Mouse (Mus musculus) gastrocnemius, adult 2 months (tissue): ENCODE data around the gene Abhd17c. TPM values are rescaled to one million over a fixed set of nuclear protein-coding genes. Genes with fewer than 3 reads are reported as not detected.
"Not testable (repeated sequence)": the region's sequence is repeated elsewhere in the genome, so short reads cannot be mapped to it uniquely, and the experiment has no call there.

Experiments
- DNase-seq: peaks from one replicate; pipeline ENCODE4 v3.0.0; 2022
- H3K27ac ChIP-seq: fragments of 200-600 bp; 2 replicates; pipeline ENCODE4 v1.8.1; 2022; ENCODE audit warnings: mild to moderate bottlenecking
- H3K4me3 ChIP-seq: fragments of 200-600 bp; 2 replicates; pipeline ENCODE4 v1.8.1; 2022; ENCODE audit warnings: mild to moderate bottlenecking, moderate library complexity
- CTCF ChIP-seq: fragments of 200-600 bp; IDR thresholded peaks from 2 replicates; pipeline ENCODE4 v1.8.1; 2022; ENCODE audit warnings: antibody characterized with exemption, mild to moderate bottlenecking, moderate library complexity
- intact Hi-C: fragments of 180-260 bp; cut with DNase I; formaldehyde crosslinking; loops from one replicate; pipeline ENCODE4 v1.15.1; 2025
- long read RNA-seq, 2 experiments: library from polyadenylated mRNA; stranded (forward); transcript quantifications; one replicate each; pipeline ENCODE4 v2.0.0; 2021
- total RNA-seq, 2 experiments: library from RNA; stranded (reverse); gene quantifications; 2 replicates each; pipeline ENCODE4 v1.2.3; 2021

Abhd17c gene
- 1 to 10 TPM; 6.4 to 9.3 TPM for total RNA-seq
- long read RNA-seq, experiment 1, transcript Abhd17c-201 (3 exons, 2,238 nt) = major isoform, 48 of 50 reads
- long read RNA-seq, experiment 1, partial matches to known transcripts = 0 of 50 reads
- long read RNA-seq, experiment 1, other reads (novel, unspliced or antisense) = 2 of 50 reads
- long read RNA-seq, experiment 2, transcript Abhd17c-201 (3 exons, 2,238 nt) = major isoform, 37 of 39 reads
- long read RNA-seq, experiment 2, partial matches to known transcripts = 1 of 39 reads
- long read RNA-seq, experiment 2, other reads (novel, unspliced or antisense) = 1 of 39 reads

DNA sequence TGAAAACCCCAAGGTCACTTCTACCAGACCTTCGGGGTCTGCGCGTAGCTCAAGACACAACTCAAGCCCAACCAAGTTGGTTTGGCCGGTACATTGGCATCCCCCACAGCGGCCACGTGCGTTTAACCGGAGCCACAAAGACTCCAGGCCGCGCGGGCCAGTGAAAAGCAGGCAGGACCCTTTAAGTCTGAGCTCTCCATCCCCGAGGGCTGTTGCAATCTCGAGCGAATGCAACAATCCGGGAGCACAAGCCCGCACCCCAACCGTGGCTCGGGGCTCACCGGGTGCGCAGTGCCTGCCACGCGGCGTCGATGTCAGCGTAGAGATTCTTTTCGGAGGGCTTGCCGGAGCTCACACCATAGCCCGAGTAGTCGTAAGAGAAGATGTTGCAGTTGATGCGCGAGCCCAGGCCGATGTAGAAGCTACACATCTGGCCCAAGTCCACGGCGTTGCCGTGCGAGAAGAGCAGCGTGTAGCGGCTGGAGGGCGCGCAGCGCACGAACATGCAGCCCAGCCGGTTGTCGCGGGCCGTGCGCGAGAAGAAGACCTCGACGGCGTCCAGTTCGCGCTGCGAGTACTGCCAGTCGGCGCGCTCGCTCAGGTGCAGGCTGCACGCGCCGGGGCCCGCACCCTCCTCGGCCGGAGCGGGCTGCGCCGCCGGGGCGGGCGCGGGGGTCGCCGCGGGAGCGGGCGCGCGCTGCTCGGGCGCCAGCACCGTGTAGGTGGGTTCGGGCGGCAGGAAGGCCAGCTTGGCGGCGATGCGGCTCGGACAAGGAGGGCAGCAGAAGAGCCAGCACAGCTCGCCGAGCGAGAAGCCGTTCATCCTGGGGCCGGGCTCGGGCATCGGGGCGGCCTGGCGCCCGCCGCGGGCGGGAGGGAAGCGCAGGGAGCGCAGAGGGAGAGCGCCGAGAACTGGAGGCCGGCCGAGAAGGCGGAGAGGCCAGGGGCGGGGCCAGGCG is at the start of gene Abhd17c:
Abhd17c (minus strand) TSS at position 893 of the 959 bp plus-strand sequence.
- intact Hi-C loops = loop anchor here (5.0 to 10.0 kb wide), 2 partner anchors 64 to 256 kb away; partner anchors contain the start of gene Cemip
- peak within 1 kb of the TSS; percentile 77 for H3K27ac ChIP-seq
- DNase-seq = peak; percentile 63
- H3K4me3 ChIP-seq = peak within 1 kb of the TSS; percentile 94
- TF ChIP-seq CTCF = no peak

DNA sequence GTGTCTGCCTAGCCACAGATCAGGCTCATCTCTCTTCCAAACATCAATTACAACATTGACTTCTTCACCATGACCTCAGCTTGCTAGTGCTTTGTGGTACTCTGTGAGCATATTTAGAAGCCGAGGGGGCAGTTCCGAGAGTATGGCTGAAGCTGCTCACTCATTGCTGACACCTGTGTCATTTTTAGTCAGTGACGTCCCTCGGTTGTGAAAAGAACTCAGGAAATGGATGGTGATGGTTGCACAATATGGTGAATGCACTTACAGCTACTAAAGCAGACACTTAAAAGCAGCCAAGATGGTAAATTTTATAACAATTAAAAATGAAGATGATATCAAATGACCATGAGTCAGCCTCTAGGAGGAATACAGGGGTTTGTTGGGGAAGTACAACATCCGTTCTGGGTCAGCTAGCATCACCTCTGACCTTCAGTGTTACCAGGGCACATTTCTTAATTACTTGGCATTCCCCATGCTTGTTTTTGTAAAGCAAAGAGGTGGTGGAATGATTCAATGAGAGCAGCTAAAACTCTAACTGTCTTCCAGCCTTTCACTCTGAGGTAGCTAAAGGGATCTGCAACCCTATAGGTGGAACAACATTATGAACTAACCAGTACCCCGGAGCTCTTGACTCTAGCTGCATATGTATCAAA is 45.6 kb upstream of the Abhd17c start:
- TF ChIP-seq CTCF = no peak
- Histone ChIP-seq H3K4me3 (no peak overlapping the region), H3K27ac (no peak overlapping the region)
- DNase-seq = no peak
- intact Hi-C loops = no loop called here

DNA sequence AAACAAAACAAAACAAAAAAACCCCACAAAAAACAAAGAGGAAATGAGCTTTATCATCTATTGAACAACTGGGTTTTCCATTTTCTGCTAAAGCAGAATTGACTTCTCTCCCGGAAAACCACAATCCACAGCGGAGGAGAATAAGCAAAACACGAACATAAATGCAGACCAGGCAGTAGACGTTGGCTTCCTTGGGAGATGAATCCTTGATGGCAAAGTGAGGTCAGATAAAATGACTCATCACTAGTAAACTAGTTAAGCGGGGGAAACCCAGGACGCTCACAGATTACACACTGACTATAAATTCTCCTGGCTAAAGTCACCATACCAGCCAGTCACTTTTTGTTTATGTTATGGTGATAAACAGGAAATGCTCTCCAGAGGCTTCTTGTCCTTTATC is 44.5 kb upstream of the Abhd17c start:
- intact Hi-C loops = no loop called here
- DNase-seq = no peak
- no peak overlapping the region for H3K27ac ChIP-seq
- no peak for TF ChIP-seq CTCF
- no peak overlapping the region for H3K4me3 ChIP-seq

DNA sequence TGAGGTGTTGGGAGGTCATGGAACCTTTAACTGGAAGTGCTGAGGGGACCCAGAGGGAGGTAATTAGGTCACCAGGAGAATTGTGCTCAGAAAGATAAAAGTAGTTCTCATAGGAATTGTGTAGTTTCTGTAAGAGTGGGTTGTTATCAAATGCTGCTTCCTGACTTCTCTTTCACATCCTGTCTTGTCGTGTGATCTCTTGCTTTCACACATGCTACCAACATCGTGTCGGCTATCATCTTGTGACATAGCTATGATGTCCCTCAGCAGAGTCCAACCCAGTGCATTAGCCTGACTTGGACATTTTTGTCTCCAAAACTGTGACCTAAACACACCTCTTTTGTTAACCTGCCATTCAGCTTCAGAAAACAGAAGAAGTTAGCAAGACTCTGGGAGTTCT is 40.6 kb upstream of the Abhd17c start:
- H3K4me3 ChIP-seq = no peak overlapping the region
- intact Hi-C loops = no loop called here
- no peak for DNase-seq
- H3K27ac ChIP-seq = no peak overlapping the region
- no peak for TF ChIP-seq CTCF

DNA sequence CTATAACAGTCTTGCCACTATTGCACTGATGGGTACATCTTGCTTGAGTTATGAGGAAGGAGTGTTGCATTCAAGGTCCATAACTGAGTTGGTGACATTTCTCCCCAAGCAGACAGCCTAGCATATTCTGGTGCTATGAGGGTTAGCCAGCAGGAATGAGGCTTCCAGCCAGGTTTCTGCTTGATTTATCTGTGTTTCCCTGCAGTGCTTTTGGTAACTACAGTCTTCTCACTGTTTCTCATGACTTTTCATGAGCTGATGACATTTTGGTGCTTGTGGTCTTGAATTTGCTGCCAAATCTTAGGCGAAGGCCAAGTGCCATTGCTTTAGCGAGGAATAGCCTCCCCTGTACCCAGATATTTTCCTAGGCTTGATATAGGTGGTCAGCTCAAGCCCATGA is 39.8 kb upstream of the Abhd17c start:
- no peak for DNase-seq
- Histone ChIP-seq H3K4me3 (no peak overlapping the region), H3K27ac (no peak overlapping the region)
- TF ChIP-seq CTCF = no peak
- intact Hi-C loops = no loop called here

DNA sequence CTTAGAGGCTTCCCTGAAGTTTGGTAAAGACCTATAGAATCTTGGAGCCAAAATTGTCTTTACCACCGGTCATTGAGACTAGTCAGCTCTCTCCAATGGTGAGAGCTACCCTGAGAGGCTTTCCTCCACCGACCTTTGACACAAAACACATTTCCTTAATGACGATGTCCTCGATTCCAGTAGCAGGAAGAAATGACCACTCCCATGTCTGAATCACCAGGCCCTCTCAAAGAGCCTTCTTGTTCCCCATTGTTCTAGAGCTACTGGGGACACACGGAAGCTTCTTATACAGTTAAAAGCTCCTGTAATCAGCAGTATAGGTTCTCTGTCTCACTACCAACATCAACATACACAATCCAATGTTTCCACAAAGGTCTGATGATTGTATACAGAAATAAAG is 36.5 kb upstream of the Abhd17c start:
- no peak for DNase-seq
- no peak for TF ChIP-seq CTCF
- intact Hi-C loops = no loop called here
- no peak overlapping the region for H3K27ac ChIP-seq
- no peak overlapping the region for H3K4me3 ChIP-seq

DNA sequence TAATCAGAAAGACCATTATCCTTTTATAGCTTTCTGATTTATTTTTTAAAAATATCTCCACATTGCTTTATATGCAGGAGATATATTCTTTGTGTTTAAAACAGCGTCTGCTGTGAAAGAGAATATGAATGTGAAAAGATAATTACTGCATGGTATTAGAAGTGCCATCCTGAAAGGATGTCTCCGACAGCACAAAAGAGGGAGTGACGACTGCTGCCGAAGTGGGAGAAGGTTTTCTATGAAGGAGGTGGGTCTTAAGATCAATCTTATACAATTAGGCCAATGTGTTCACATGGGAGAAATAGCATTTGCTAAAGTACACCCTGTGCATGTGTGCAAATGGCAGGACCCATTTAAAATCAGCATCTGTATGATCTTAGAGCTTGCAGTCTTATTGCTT is 33.5 kb upstream of the Abhd17c start:
- TF ChIP-seq CTCF = no peak
- intact Hi-C loops = no loop called here
- Histone ChIP-seq H3K4me3 (no peak overlapping the region), H3K27ac (no peak overlapping the region)
- no peak for DNase-seq

DNA sequence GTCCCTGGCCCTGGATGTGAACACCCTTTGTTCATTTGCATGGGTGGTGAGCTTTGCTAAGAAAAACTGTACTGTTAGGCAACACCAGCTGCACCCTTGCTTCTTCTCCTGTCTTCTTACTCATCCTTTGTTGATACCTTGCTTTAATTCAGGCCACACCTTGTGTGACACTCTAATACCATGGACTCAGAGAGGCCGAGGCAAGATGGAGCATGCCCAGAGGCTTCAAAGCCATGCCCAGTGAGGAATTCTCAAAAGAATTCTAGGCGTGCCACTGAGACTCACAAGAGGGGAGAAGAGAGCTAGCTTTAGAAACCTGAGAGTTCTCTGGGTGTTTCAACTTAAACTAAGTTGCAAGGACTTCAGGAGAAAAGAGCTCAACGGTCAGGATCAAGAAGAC is 33.0 kb upstream of the Abhd17c start:
- Histone ChIP-seq H3K27ac (no peak overlapping the region), H3K4me3 (no peak overlapping the region)
- intact Hi-C loops = no loop called here
- DNase-seq = no peak
- TF ChIP-seq CTCF = no peak

DNA sequence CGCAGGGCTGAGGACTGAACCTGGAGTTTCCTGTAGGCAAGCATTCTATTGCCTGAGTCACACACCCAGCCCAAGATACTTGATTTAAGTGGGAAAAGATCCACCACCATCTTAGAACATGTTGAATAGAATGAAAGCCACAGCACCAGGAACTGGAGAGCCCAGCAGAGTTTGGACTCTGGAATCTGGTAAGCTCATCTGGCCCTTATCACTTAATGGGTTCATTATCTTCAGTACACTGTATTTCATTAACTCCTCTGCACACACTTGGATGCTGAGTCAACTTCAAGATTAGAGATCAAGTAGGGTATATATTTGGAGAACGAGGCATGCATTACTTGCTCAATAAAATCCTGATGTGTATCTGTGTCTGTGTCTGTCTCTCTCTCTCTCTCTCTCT is 27.1 kb upstream of the Abhd17c start:
- intact Hi-C loops, H3K4me3 ChIP-seq, H3K27ac ChIP-seq, DNase-seq: not testable (repeated sequence)

DNA sequence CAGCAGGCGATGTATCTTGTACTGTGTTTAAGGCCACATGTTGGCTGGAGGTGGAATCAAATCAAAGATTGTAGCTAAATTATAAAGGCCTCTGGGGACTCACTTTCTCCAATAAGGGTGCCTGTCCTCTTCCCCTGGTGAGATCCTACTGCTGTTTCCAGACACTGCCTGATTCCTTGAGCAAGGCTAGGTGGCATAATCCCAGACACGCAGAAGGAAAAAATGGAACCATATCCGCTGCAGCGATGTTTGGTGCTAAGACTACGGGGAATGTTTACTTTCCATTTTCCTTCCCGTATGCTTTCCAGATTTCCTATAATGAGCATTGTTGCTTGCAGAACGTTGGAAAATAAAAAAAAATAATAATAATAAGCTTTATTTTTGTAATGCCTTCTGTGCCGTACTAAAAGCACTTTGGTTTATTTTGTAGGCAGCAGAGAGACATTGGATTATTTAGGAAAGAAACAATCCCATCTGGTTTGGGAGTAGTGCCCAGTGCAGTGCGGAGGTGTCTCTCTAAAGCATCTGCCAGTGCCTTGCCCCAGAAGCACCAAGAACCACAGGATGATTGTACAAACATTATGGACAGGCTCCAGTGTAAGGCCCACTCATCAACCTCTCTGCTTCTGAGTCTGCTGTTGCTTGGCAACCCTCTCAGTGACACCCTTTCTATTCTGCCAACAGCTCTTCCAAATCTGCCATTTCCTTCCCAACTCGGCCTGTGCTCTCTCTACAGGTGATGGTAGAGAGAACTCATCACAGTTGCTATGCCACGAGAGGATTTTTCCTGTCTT is 23.2 kb upstream of the Abhd17c start:
- no peak overlapping the region for H3K4me3 ChIP-seq
- DNase-seq = no peak
- intact Hi-C loops = no loop called here
- TF ChIP-seq CTCF = no peak
- H3K27ac ChIP-seq = no peak overlapping the region

DNA sequence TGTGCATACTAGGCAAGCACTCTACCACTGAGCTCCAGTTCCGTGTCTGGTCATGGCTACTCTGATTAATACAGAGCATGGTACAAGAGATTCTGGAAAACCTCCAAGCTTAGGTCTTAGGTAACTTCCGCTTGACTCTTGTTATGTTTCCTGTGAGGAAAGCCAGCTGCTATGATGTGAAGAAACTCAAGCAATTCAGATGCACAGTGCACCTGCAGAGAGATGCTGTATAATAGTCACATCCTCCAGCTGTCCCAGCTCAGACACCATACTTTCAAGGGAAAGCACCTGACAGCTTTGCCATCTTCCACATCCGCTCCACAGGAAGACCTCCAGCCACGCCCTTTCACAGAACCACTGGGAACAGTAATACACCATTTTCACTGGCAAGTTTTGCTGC is 21.7 kb upstream of the Abhd17c start:
- TF ChIP-seq CTCF = no peak
- DNase-seq = no peak
- intact Hi-C loops = no loop called here
- Histone ChIP-seq H3K27ac (no peak overlapping the region), H3K4me3 (no peak overlapping the region)

DNA sequence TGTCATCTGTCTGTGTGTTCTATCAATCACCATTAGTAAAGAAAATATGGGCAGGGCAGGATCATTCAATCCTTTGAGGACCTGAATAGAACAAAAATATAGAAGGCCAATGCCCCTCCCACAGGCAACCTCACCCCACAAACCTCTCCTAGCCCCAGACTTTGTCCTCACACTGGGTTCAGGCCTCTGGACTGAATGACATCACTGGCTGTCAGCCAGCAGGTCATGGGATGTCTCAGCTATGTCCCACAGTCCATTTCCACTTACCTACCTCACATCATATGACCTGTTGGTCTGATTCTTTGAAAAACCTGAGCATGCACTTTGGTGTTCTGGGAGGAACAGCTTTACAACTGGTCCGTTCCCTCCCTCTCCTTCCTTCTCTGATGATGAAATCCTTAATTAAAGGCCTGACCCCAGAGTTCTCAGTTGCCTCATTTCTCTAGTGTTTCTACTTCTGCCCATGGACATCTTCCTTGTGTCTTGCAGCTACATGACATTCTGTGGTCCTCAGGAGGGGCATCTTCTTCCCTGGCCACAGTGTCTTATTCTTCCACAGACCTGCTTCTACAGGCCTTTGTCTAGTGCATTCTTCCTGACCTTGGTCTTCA is 19.6 kb upstream of the Abhd17c start:
- no peak for TF ChIP-seq CTCF
- H3K4me3 ChIP-seq = no peak overlapping the region
- intact Hi-C loops = no loop called here
- no peak overlapping the region for H3K27ac ChIP-seq
- DNase-seq = no peak
